23 mouse cellular contexts compared by ENCODE assay signal in the genomic region with DNA sequence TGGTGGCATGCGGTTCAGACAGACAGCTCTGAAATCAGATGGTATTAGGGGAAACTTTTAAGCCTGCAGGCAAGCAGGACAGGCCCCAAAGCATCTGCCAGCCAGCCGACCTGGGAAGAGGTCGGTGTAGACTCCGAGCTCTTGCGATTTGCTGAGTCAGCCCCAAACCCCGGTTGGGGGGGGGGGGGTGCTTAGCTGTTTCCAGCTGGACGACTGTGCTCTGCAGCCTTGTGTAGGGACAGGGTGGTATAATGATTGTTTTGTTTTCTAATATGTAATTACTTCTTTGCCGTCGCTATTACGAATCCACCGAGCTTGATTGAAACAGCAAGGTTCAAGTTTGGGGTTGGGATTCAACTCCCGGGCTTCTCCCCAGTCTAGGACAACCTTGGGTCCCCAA. TPM values are rescaled to one million over a fixed set of nuclear protein-coding genes. Genes with fewer than 3 reads are reported as not detected.
DNase-seq lines count a peak whose midpoint lies in the region; ATAC-seq lines count a peak whose summit lies in the region.
"Had no signal": no experiment of that assay in that cellular context is flagged by ENCODE, and none has a peak within 500 bp of the region (broad histone marks: within the 10 kb centered on the region; RNA-seq: fewer than 3 reads in every experiment).

No protein-coding gene starts in this region.

- no peaks in the 10 kb centered on the region for H3K36me3 ChIP-seq in heart, embryonic 10.5 days
- H3K36me3 ChIP-seq in midbrain, embryonic 10.5 days, result no peaks in the 10 kb centered on the region
- H3K36me3 ChIP-seq in midbrain, embryonic 16.5 days (ENCODE audit: control insufficient read depth, insufficient read depth, low read length), result no peaks in the 10 kb centered on the region
- H3K36me3 ChIP-seq: embryonic facial prominence, embryonic 15.5 days; forebrain, embryonic 10.5 days; heart, embryonic 13.5 days; hindbrain, embryonic 15.5 days had no signal

- DNase-seq in heart, embryonic 10.5 days (ENCODE audit: low spot score), result peak; percentile 46
- no peak for DNase-seq in heart, postnatal 14 days
- peak; percentile 25 for DNase-seq in midbrain, embryonic 10.5 days (ENCODE audit: low spot score)
- peak; percentile 19 for DNase-seq in retina, postnatal 1 day
- no peak for DNase-seq in retina, embryonic 14.5 days (ENCODE audit: low spot score)
- no peak for DNase-seq in T-cell, adult 2 months (ENCODE audit: low spot score)
- DNase-seq: adrenal gland, adult 2 months; adrenal gland, postnatal 25 days; cerebellum, adult 2 months; gastrocnemius, adult 2 months; gastrocnemius, postnatal 25 days; heart, postnatal 4 days had no signal

- intact Hi-C loops in heart, postnatal 14 days (cut with DNase I), result no loop called here

- no peak overlapping the region for H3K9ac ChIP-seq in midbrain, embryonic 16.5 days (ENCODE audit: low read depth, low read length)
- H3K9ac ChIP-seq: embryonic facial prominence, embryonic 15.5 days; heart, embryonic 13.5 days; hindbrain, embryonic 15.5 days had no signal

- no peak overlapping the region for H3K4me3 ChIP-seq in heart, embryonic 10.5 days
- no peak overlapping the region for H3K4me3 ChIP-seq in midbrain, embryonic 10.5 days
- H3K4me3 ChIP-seq in midbrain, embryonic 16.5 days (ENCODE audit: low read depth, low read length), result no peak overlapping the region
- H3K4me3 ChIP-seq: embryonic facial prominence, embryonic 15.5 days; erythroblast, embryonic 14.5 days; forebrain, embryonic 10.5 days; gastrocnemius, adult 2 months; heart, embryonic 13.5 days; hindbrain, embryonic 15.5 days had no signal

- H3K9me3 ChIP-seq in heart, embryonic 10.5 days, result no peaks in the 10 kb centered on the region
- no peaks in the 10 kb centered on the region for H3K9me3 ChIP-seq in midbrain, embryonic 10.5 days (replicated peaks)
- H3K9me3 ChIP-seq in midbrain, embryonic 16.5 days (replicated peaks; ENCODE audit: control insufficient read depth, low read length, poor library complexity, severe bottlenecking), result no peaks in the 10 kb centered on the region
- H3K9me3 ChIP-seq: embryonic facial prominence, embryonic 15.5 days; forebrain, embryonic 10.5 days; heart, embryonic 13.5 days; hindbrain, embryonic 15.5 days had no signal

- H3K27me3 ChIP-seq in heart, embryonic 10.5 days (ENCODE audit: insufficient read depth, poor library complexity, severe bottlenecking), result peaks cover 74% of the 10 kb centered on the region
- H3K27me3 ChIP-seq in midbrain, embryonic 10.5 days (ENCODE audit: low read depth, poor library complexity, severe bottlenecking), result peaks cover 92% of the 10 kb centered on the region
- peaks cover 52% of the 10 kb centered on the region for H3K27me3 ChIP-seq in midbrain, embryonic 16.5 days (ENCODE audit: control insufficient read depth, insufficient read depth, low read depth, low read length)
- H3K27me3 ChIP-seq: Patski had no signal

- ATAC-seq in midbrain, embryonic 16.5 days, result no peak
- ATAC-seq: forebrain, embryonic 14.5 days; inflammation-experienced regulatory T-cells, adult 6 months; Patski had no signal

- no peak overlapping the region for H3K4me2 ChIP-seq in midbrain, embryonic 16.5 days (ENCODE audit: low read length)
- H3K4me2 ChIP-seq: embryonic facial prominence, embryonic 15.5 days; heart, embryonic 13.5 days; hindbrain, embryonic 15.5 days had no signal

- H3K27ac ChIP-seq in heart, embryonic 10.5 days, result no peak overlapping the region
- H3K27ac ChIP-seq in midbrain, embryonic 10.5 days (replicated peaks), result no peak overlapping the region
- no peak overlapping the region for H3K27ac ChIP-seq in midbrain, embryonic 16.5 days (ENCODE audit: low read length)
- H3K27ac ChIP-seq: embryonic facial prominence, embryonic 15.5 days; forebrain, embryonic 10.5 days; gastrocnemius, adult 2 months; heart, embryonic 13.5 days; hindbrain, embryonic 15.5 days had no signal

- WGBS in heart, embryonic 10.5 days, result 3% methylated on average over 12 of the region's 12 CpGs
- WGBS in midbrain, embryonic 10.5 days, result 5% methylated on average over 12 of the region's 12 CpGs
- 6% methylated on average over 12 of the region's 12 CpGs for WGBS in midbrain, embryonic 16.5 days

- H3K4me1 ChIP-seq in heart, embryonic 10.5 days, result peaks cover 16% of the 10 kb centered on the region; the same call in 1 of the 2 replicates
- H3K4me1 ChIP-seq in midbrain, embryonic 10.5 days, result peaks cover 27% of the 10 kb centered on the region
- H3K4me1 ChIP-seq in midbrain, embryonic 16.5 days (ENCODE audit: control insufficient read depth, insufficient read depth, low read length), result 0 out of 2 replicates have a peak, but pooled peaks cover 2% of the 10 kb centered on the region

RNA-seq across cellular contexts. Expression of a gene that starts 36.5 kb away (rescaled TPM):
- polyA plus RNA-seq in heart, embryonic 10.5 days (2016; fragmentation: Nextera tagmentation; extraction: Ambion mirVana), result 1.0 and 1.6 TPM in 2 replicates
- under 1 TPM; 0.22 to 0.26 TPM for total RNA-seq in heart, postnatal 14 days (2021)
- polyA plus RNA-seq in midbrain, embryonic 10.5 days (2016; fragmentation: Nextera tagmentation; extraction: Ambion mirVana), result 2.3 and 2.5 TPM in 2 replicates
- 2.3 and 2.8 TPM in 2 replicates for polyA plus RNA-seq in midbrain, embryonic 16.5 days (2015; fragmentation: Nextera tagmentation; extraction: Ambion mirVana)
- total RNA-seq: gastrocnemius, postnatal 25 days; granulocyte monocyte progenitor cell, adult 5-6 weeks had no signal
- polyA plus RNA-seq: erythroblast, embryonic 14.5 days; heart, postnatal 0 days; inflammation-experienced regulatory T-cells, adult 6 months had no signal

Comparison
In these comparisons a context has a peak if more than half of its experiments do, and no peak if none do; other contexts are left out.
1. DNase-seq: peak in heart, embryonic 10.5 days (single experiment), midbrain, embryonic 10.5 days (single experiment) and retina, postnatal 1 day (single experiment); none in heart, postnatal 14 days (0 of 2), retina, embryonic 14.5 days (single experiment) and T-cell, adult 2 months (single experiment).